Mouse (Mus musculus): ENCODE measurements around the gene Med23.

Gene Med23

DNA sequence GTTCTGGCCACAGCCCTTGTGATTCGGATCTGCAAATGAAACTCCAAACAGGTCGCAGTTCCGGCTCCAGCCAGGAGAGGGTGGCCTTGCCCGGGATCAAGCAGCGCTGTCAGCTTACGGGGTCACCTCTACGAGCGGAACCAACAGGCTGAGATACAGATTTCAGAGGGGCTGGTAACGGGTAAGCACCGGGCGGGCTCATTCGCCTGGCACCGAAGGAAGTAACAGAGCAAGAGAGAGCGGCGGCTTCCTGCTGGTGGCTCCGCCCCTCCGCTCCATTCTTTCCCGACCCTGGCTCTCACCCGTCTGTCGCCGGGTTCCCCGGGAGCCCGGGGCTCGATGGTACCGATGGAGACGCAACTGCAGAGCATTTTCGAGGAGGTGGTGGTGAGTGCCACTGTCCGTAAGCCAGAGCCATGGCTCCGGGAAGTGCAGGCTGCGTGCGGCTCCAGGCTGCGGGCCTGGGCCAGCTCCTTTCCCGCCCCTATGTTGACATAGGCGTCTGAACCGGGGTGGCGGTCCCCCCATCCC, at the start of gene Med23:
TSS of gene Med23 (plus strand) at position 227 of the 531 bp plus-strand sequence.
- peak; percentile 96 for DNase-seq (ENCODE audit: low spot score)

DNA sequence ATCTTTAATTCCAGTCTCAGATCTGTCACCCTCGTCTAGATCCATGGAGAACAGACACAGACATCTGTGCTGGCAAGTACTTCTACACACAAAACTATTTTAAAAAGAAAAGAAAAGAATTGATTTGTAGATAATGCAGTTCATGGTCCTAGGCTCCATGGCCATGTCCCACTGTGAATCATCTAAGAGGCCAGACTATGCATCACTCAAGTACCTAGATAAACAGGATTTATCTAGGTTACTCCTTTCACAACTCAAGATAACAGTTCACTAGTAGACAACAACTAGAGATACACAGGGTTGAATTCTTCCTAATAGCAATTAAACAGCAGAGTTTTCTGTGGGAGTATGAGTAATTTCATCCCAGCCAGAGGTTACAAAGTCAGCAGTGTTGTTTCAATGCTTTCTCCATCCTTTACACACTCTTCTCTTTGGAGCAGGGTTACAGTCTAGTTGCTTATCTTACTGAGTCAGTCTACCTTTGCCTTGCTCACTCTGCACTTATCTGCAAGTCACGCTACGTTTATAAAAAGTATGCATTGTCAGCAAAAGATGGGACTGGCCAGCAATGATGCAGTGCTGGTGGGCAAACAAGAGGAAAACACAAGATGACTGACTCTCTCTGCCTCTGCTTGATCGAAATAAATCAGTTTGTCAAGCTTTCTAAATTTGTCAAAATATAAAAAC, 47.7 kb upstream of the Med23 start:
- no peak for DNase-seq (ENCODE audit: low spot score)

DNA sequence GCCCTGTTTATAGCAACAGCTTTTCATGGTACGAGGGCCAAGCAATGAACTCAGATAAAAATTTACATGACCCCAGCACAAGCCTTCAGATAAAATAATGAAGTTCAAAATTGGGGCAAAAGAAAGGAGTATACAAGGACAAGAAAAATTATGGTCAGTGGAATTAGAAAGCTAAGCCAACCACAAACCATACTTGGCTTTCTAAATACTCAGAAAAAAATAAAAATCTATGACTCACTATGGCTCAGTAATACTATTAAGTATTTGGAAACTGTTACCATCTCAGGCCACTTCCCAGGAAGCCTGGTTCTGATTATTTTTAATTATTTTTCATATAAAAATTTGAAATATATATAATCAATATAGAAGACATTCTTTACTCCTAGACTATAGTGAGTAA, 46.9 kb upstream of the Med23 start:
- DNase-seq (ENCODE audit: low spot score): no peak

GRCm38 (mm10) chr10:24823265-24823664, 46.5 kb upstream of the Med23 start:
- DNase-seq (ENCODE audit: low spot score): no peak

GRCm38 (mm10) chr10:24823697-24824535, 45.9 kb upstream of the Med23 start:
- DNase-seq (ENCODE audit: low spot score): no peak

GRCm38 (mm10) chr10:24824621-24825020, 45.2 kb upstream of the Med23 start:
- no peak for DNase-seq (ENCODE audit: low spot score)

- DNase-seq (ENCODE audit: low spot score): no peak
Observed at GRCm38 (mm10) chr10:24825456-24826081, 44.2 kb upstream of the Med23 start.

- peak; percentile 27 for DNase-seq (ENCODE audit: low spot score)
Observed at GRCm38 (mm10) chr10:24826130-24826529, 43.7 kb upstream of the Med23 start.

GRCm38 (mm10) chr10:24828136-24828535, 41.6 kb upstream of the Med23 start:
- no peak for DNase-seq (ENCODE audit: low spot score)

GRCm38 (mm10) chr10:24830448-24830847, 39.3 kb upstream of the Med23 start:
- DNase-seq (ENCODE audit: low spot score): no peak

DNA sequence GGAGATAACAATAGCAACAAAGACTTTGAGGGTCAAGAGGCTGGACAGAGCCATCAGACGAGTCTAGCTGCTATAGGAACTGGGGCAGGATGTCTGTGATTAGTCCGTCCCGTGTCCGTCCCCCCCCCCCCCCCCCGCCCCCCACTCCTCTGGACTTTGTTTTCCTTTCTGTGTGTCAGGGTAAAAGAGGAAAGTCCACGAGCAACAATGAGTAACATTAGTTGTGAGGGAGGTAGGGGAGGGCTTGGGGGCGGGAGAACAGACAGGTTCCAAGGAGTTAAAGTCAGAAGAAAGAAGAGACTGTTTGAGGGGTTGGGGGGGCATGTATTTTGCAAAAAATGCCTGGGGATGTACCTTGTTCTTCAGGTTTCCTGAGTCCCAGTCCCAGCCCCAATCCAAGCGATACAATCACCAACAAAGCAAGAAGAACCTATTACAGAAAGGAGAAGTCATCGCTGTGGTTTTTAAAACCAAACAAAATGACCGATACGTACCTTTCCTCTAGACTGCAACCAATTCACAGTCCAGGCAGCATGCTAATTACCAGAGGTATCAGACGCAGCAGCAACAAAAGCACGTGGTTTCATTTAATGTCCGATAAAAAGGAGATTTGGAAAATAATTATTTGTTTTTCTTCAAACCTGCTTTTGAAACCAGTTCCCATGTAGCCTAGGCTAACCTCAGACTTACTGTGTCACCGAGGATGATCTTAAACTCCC, 38.2 kb upstream of the Med23 start:
- DNase-seq (ENCODE audit: low spot score): no peak

- no peak for DNase-seq (ENCODE audit: low spot score)
Observed at GRCm38 (mm10) chr10:24832306-24832705, 37.5 kb upstream of the Med23 start.

- DNase-seq (ENCODE audit: low spot score): peak; percentile 51
Observed at GRCm38 (mm10) chr10:24834634-24835371, 35.0 kb upstream of the Med23 start.

DNA sequence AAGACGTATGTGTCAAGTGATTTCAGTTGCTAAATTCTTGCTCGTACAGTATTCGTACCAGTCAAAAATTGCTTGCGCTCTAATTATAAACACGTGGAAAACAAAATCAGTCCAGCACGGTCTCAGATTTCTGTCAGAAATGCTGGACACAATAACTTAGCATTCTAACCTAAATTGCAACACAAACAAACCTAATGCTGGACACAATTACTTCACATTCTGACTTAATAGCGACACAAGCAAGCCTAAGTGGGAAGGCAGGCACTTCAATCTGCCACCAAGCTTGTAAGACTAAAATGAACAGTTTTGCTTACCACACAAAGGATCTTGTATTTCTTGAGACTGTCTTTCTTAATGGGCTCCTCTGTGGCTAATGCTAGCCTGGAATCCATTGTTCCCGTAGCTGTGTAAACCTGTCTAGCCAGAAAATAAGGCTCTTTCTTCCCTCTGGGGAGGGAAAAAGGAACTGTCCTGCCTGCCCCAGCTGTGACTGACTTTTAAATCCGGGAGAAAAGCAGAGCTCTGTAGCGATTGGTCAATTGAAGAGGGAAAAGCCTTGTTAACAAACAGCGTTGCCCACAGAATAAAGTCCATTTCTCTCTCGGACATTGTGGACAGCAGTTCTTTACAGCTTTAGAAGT, 34.0 kb upstream of the Med23 start:
- peak; percentile 69 for DNase-seq (ENCODE audit: low spot score)

DNA sequence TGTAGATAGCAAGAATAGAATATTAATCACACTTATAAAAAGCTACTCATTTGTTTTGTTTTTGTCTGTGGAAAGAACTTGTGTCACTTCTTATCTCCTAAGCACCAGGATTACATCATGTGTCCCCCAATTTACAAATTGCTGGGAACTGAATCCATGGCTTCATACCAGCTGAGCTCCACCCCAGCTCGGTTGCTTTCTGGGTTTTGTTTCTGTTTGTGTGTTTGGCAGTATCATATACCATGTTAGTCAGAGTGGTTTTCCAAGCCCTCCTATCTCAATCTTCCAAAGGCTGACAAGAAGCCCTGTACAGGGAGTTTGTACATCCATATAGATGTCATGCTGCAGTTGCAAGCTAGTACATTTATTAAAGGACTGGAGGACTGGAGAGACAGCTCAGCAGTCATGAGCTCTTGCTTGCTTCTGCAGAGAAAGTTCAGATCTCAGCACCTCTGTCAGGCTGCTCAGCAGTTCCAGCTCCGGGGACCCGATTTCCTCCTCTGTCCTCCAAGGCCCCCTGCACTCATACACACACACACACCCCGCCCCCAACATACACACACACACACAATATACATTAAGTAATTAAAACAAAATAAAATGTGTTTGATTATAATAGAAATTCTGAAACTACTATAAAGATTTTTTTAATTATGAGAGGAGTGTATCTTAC, 33.3 kb upstream of the Med23 start:
- DNase-seq (ENCODE audit: low spot score): no peak

DNA sequence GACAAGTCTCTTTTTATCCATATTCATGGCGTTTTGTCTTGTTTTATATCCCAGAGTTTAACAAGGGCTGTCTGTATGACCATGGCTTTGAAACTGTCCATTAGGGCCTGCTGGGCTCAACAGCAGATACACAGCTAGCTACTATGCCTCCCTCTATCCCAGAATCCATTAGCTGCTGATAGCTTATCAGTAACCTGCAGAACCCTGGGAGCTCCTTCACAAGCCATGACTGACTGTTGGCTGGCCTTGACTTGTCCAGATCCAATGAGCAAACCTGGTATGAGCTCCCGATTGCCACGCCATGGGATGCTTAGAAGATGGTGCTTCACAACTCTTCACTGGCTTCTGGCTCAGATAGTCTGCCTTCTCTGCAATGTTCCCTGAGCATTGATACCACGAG, 29.0 kb upstream of the Med23 start:
- no peak for DNase-seq (ENCODE audit: low spot score)

- DNase-seq (ENCODE audit: low spot score): no peak
Observed at GRCm38 (mm10) chr10:24841998-24842397, 27.8 kb upstream of the Med23 start.

- no peak for DNase-seq (ENCODE audit: low spot score)
Observed at GRCm38 (mm10) chr10:24842676-24843075, 27.1 kb upstream of the Med23 start, which contains the start of gene Enpp3. Gene Enpp3, minus strand, starts transcription at chr10:24842823.

DNA sequence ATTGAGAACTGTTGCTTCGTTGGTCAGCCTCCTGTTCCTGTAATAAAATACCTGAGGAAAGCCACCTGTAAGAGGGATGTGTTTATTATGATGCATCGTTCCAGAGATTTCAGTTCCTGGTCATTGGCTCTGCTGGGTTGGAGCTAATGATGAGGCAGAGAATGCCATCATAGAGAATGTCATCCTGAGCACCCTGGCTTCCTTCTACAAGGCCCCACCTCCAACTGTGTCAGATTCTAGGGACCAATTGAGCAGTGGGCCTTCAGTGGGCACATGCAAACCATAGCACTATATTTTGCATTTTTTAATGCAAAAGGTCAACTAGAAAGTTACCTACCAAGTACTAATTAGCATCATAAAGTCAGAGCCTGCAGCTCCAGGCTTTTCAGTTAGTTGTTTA, 6.6 kb upstream of the Med23 start:
- DNase-seq (ENCODE audit: low spot score): no peak

DNA sequence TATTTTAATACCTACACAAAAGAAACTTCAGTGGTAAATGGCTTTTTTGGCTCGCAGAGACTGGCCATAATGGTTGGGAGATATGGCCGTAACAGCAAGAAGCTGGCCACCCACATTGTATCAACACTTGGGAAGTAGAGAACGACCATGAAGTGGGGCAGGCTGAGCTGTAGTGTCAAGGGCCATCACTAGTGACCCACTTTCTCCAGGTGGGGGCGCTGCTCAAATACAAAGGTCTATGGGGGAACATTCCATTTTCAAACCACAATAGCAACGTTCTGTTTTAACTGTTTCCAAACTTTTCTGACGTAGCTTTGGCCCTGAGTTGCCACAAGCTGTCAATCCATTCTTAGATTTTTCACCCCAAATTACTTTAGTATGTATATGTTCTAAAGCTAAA, 5.4 kb upstream of the Med23 start:
- no peak for DNase-seq (ENCODE audit: low spot score)
